Mouse (Mus musculus) B cell, adult 67 days (primary cell): ENCODE measurements around the gene Atp5e. TPM values are rescaled to one million over a fixed set of nuclear protein-coding genes. Genes with fewer than 3 reads are reported as not detected.

Source experiments
- total RNA-seq, 2 experiments: library from RNA; stranded (reverse); gene quantifications; 4 replicates each; pipeline ENCODE4 v1.2.4; 2023

Atp5e gene
- 100 to 1,000 TPM; 230 to 262 TPM for total RNA-seq

GRCm38 (mm10) chr2:174463789-174464523 is at the start of gene Atp5e:
Gene Atp5e, minus strand, starts transcription at chr2:174464105.

GRCm38 (mm10) chr2:174472818-174473549 is 9.1 kb upstream of the Atp5e start, which contains the start of gene Prelid3b:
Gene Prelid3b, minus strand, starts transcription at chr2:174473081.

GRCm38 (mm10) chr2:174450353-174450752 is 13.6 kb downstream of the Atp5e start, which contains the start of gene Tubb1:
Gene Tubb1, plus strand, starts transcription at chr2:174450695.

GRCm38 (mm10) chr2:174438737-174439449 is 25.0 kb downstream of the Atp5e start, which contains the start of gene Ctsz:
Gene Ctsz, minus strand, starts transcription at chr2:174439039.

GRCm38 (mm10) chr2:174415731-174416310 is 48.1 kb downstream of the Atp5e start, which contains the start of gene Nelfcd:
Gene Nelfcd, plus strand, starts transcription at chr2:174415804.

Other genes starting within 250 kb of the Atp5e start
- 100 to 1,000 TPM; 711 to 727 TPM for gene Gnas, start 179.8 kb downstream of the Atp5e start, total RNA-seq
- 1 to 10 TPM in 1 of 2 experiments, under 1 TPM in 1; 0.84 to 1.1 TPM for gene Gm20721, start 117.4 kb downstream of the Atp5e start, total RNA-seq
- 10 to 100 TPM; 67.8 to 69.6 TPM for gene Nelfcd, start 48.3 kb downstream of the Atp5e start, total RNA-seq
- 100 to 1,000 TPM; 223 to 229 TPM for gene Ctsz, start 25.1 kb downstream of the Atp5e start, total RNA-seq
- under 1 TPM; 0.53 to 0.90 TPM for gene Tubb1, start 13.4 kb downstream of the Atp5e start, total RNA-seq
- 10 to 100 TPM; 46.7 to 58.8 TPM for gene Prelid3b, start 9.0 kb upstream of the Atp5e start, total RNA-seq
- gene Zfp831, start 179.4 kb upstream of the Atp5e start, total RNA-seq = 10 to 100 TPM; 62.2 to 65.4 TPM